Mouse (Mus musculus): Measurements from ENCODE around the gene Pax4.
A peak's percentile ranks its signal among the peaks of the same experiment; 100 is the strongest.

The Pax4 gene

GRCm38 (mm10) chr6:28449253-28449652 is at the start of gene Pax4:
TSS of gene Pax4 (minus strand) at chr6:28449353.
- no peak for DNase-seq

- DNase-seq, result peak; percentile 63
These were observed 48.7 kb upstream of the Pax4 start for GRCm38 (mm10) chr6:28497837-28498236.

GRCm38 (mm10) chr6:28491198-28491597 is 42.0 kb upstream of the Pax4 start:
- no peak for DNase-seq

- DNase-seq, result no peak
These were observed 41.5 kb upstream of the Pax4 start for GRCm38 (mm10) chr6:28490612-28491011.

- peak; percentile 34 for DNase-seq
These were observed 39.2 kb upstream of the Pax4 start for GRCm38 (mm10) chr6:28488204-28488851.

GRCm38 (mm10) chr6:28486905-28487304 is 37.8 kb upstream of the Pax4 start:
- no peak for DNase-seq

GRCm38 (mm10) chr6:28486471-28486870 is 37.3 kb upstream of the Pax4 start:
- DNase-seq, result no peak

- DNase-seq, result no peak
These were observed 36.9 kb upstream of the Pax4 start for GRCm38 (mm10) chr6:28486008-28486407.

GRCm38 (mm10) chr6:28482711-28483315 is 33.7 kb upstream of the Pax4 start:
- DNase-seq, result no peak

GRCm38 (mm10) chr6:28480752-28481492 is 31.8 kb upstream of the Pax4 start:
- DNase-seq, result peak; percentile 55

- DNase-seq, result peak; percentile 100
These were observed 31.0 kb upstream of the Pax4 start for GRCm38 (mm10) chr6:28479865-28480751.

- no peak for DNase-seq
These were observed 25.7 kb upstream of the Pax4 start, which contains the start of gene Snd1 for GRCm38 (mm10) chr6:28474839-28475238. TSS of gene Snd1 (plus strand) at chr6:28475139.

GRCm38 (mm10) chr6:28474211-28474610 is 25.1 kb upstream of the Pax4 start:
- DNase-seq, result no peak

- DNase-seq, result no peak
These were observed 22.3 kb upstream of the Pax4 start for GRCm38 (mm10) chr6:28471284-28472035.

GRCm38 (mm10) chr6:28470621-28471020 is 21.5 kb upstream of the Pax4 start:
- DNase-seq, result no peak

GRCm38 (mm10) chr6:28470017-28470602 is 21.0 kb upstream of the Pax4 start:
- DNase-seq, result peak; percentile 49

GRCm38 (mm10) chr6:28464630-28465029 is 15.5 kb upstream of the Pax4 start:
- no peak for DNase-seq

GRCm38 (mm10) chr6:28460534-28460933 is 11.4 kb upstream of the Pax4 start:
- peak; percentile 79 for DNase-seq

GRCm38 (mm10) chr6:28459221-28459668 is 10.1 kb upstream of the Pax4 start:
- no peak for DNase-seq

GRCm38 (mm10) chr6:28450977-28451376 is 1.8 kb upstream of the Pax4 start:
- no peak for DNase-seq

GRCm38 (mm10) chr6:28450481-28450880 is 1.3 kb upstream of the Pax4 start:
- DNase-seq, result no peak

- DNase-seq, result no peak
These were observed 1.2 kb downstream of the Pax4 start for GRCm38 (mm10) chr6:28447937-28448336.
